Mouse (Mus musculus): ENCODE data around the gene Pla2g2c.

Pla2g2c gene

DNA sequence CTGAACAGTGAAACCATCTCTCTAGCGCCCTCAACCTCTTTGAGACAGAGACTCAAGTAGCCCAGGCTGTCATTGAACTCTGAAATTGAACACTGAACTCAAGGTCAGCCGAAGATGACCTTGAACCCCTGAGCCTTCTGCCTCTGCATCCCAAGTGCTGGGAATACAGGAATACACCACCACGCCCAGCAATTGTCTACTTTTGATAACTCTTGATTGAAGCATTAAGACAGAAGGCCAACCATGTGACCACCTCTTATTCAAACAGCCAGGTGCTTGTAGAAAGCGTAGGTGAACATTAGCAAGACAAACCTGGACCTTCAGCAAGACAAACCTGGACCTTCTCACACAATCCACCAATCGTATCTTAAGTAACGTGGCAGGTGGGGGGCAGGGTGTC is 69.8 kb downstream of the Pla2g2c start:
- no peak for ATAC-seq (ENCODE audit: insufficient number of reproducible peaks, low FRiP score, low TSS enrichment)
